Mouse (Mus musculus): ENCODE measurements around the gene Tube1.

DNA sequence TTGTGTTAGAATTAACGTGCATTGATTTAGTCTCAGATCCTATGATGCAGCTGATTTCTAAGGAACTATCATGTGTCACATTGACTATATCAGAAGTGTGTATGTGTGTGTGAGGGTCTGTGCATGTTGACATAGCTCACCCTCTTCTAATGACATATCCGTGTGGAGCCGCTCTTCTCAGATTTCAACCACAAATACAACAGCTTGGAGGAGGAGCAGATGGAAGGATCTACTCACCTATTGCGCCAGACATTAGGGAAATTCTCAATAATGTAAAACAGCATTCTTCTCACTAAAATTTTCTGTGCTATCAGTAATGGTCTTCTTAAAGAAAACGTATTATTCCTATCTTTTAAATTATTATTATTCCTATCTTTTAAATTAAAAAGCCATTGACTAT is 22.9 kb downstream of the Tube1 start:
- TF ChIP-seq CTCF (IDR thresholded peaks at IDR 0.05; ENCODE audit: insufficient read depth, low read length) (no peak), POLR2A (IDR thresholded peaks at IDR 0.05; ENCODE audit: borderline replicate concordance, extremely low read depth, low read depth, low read length) (no peak)
